Mouse (Mus musculus) neural tube, embryonic 10.5 days (tissue): Measurements from ENCODE around the gene Pold2.
A peak's percentile ranks its signal among the peaks of the same experiment; 100 is the strongest.

Experiments used
- DNase-seq: peaks from one replicate; pipeline ENCODE4 v3.0.0-alpha.2; 2017; ENCODE audit warnings: low spot score; ENCODE audit errors: extremely low spot score

Gene Pold2

GRCm38 (mm10) chr11:5859883-5860550, 18.1 kb downstream of the Pold2 start:
- DNase-seq, result no peak

- no peak for DNase-seq
Observed at GRCm38 (mm10) chr11:5858723-5859122, 19.4 kb downstream of the Pold2 start.

- DNase-seq, result no peak
Observed at GRCm38 (mm10) chr11:5856479-5857130, 21.5 kb downstream of the Pold2 start.

- DNase-seq, result no peak
Observed at GRCm38 (mm10) chr11:5855902-5856301, 22.2 kb downstream of the Pold2 start.

GRCm38 (mm10) chr11:5855481-5855880, 22.6 kb downstream of the Pold2 start:
- no peak for DNase-seq

GRCm38 (mm10) chr11:5852314-5852713, 25.8 kb downstream of the Pold2 start:
- no peak for DNase-seq

GRCm38 (mm10) chr11:5851021-5851736, 26.9 kb downstream of the Pold2 start:
- DNase-seq, result no peak

GRCm38 (mm10) chr11:5850452-5850851, 27.6 kb downstream of the Pold2 start:
- DNase-seq, result no peak

GRCm38 (mm10) chr11:5849316-5849715, 28.8 kb downstream of the Pold2 start:
- no peak for DNase-seq

GRCm38 (mm10) chr11:5848741-5849140, 29.4 kb downstream of the Pold2 start:
- no peak for DNase-seq

GRCm38 (mm10) chr11:5846639-5847345, 31.3 kb downstream of the Pold2 start:
- DNase-seq, result no peak

GRCm38 (mm10) chr11:5843131-5843530, 35.0 kb downstream of the Pold2 start:
- DNase-seq, result no peak

- DNase-seq, result no peak
Observed at GRCm38 (mm10) chr11:5841751-5842150, 36.3 kb downstream of the Pold2 start.

GRCm38 (mm10) chr11:5840346-5840745, 37.7 kb downstream of the Pold2 start:
- no peak for DNase-seq

GRCm38 (mm10) chr11:5837251-5838246, 40.5 kb downstream of the Pold2 start, which contains the start of gene Polm:
Gene Polm, minus strand, starts transcription at chr11:5838016.
- peak; percentile 90 for DNase-seq

- DNase-seq, result no peak
Observed at GRCm38 (mm10) chr11:5836126-5836525, 42.0 kb downstream of the Pold2 start.

GRCm38 (mm10) chr11:5835057-5835456, 43.0 kb downstream of the Pold2 start:
- DNase-seq, result no peak

- DNase-seq, result no peak
Observed at GRCm38 (mm10) chr11:5834506-5834905, 43.6 kb downstream of the Pold2 start.

- no peak for DNase-seq
Observed at GRCm38 (mm10) chr11:5829327-5829726, 48.8 kb downstream of the Pold2 start.

- no peak for DNase-seq
Observed at GRCm38 (mm10) chr11:5828509-5829191, 49.4 kb downstream of the Pold2 start.
